Mouse (Mus musculus) embryo, embryonic 11 days (tissue): ENCODE data around the gene Olfr469.
"Not testable (repeated sequence)": the region's sequence is repeated elsewhere in the genome, so short reads cannot be mapped to it uniquely, and the experiment has no call there.

Experiments
- DNase-seq: peaks from one replicate; pipeline ENCODE4 v3.0.0-alpha.2; 2015

Olfr469 gene

GRCm38 (mm10) chr7:107825441-107825840 is at the start of gene Olfr469:
TSS of gene Olfr469 (minus strand) at chr7:107825541.
- DNase-seq = not testable (repeated sequence)

DNA sequence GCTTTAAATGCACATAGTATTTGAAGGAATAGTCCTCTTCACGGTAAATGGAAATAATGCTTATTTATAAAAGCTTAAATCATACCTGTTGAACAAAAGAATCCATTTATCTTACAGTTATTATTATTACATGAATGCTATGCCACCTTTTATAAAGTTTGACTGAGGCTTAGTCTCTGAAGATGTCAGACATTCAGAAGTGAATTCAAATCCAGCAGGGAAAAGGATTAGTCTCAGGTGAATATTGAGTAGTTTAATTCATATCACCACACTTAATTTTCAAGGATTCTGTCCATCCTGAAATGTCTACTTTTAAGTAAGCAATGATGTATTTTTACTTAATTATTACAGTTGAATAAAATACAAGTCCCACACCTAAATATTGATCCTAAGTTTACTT is 22.0 kb upstream of the Olfr469 start, which contains the start of gene Olfr470:
Olfr470 (minus strand) TSS at position 101 of the 400 bp plus-strand sequence.
- not testable (repeated sequence) for DNase-seq

- DNase-seq = peak; percentile 54
Measured at GRCm38 (mm10) chr7:107841719-107842118, 16.4 kb upstream of the Olfr469 start.

DNA sequence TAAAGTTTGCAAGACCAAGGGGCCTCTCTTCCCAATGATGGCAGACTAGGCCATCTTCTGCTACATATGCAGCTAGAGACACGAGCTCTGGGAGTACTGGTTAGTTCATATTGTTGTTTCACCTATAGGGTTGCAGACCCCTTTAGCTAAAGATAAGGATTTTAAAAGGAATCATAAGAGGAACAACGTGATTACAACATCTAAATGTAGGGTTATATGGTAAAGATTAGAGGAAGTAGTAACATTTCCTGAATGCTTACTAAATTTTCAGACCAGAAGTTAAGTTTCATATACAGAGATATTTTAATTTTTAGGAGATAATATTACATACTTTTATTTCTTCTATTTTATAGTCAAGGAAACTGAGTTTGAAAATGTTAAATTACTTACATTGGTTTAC is 1.5 kb downstream of the Olfr469 start:
- not testable (repeated sequence) for DNase-seq

- peak; percentile 44 for DNase-seq
Measured at GRCm38 (mm10) chr7:107819442-107819841, 5.9 kb downstream of the Olfr469 start.

GRCm38 (mm10) chr7:107811963-107812362 is 13.4 kb downstream of the Olfr469 start, which contains the start of gene Olfr467:
TSS of gene Olfr467 (plus strand) at chr7:107812263.
- no peak for DNase-seq

DNA sequence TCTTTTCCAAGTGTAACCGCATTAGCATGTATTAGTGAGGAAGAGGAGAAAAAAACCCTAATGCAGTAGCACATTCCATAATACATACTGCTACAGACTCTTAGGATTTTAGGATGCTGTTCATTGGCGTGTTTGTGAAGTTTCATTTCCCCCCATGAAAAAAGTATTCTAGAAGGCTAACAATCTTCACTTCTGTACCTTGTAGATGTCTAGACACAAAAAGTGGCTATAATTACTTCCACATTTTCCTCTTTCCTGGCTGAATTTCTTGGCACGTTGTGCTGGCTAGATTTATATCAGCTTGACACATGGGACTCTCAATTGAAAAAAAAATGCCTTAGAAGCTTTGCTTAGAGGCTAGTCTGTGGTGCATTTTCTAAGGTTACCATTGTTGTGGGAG is 23.2 kb downstream of the Olfr469 start:
- peak; percentile 43 for DNase-seq

- no peak for DNase-seq
Measured at GRCm38 (mm10) chr7:107801108-107801507, 24.2 kb downstream of the Olfr469 start, which contains the start of gene Ovch2. TSS of gene Ovch2 (minus strand) at chr7:107801208.

DNA sequence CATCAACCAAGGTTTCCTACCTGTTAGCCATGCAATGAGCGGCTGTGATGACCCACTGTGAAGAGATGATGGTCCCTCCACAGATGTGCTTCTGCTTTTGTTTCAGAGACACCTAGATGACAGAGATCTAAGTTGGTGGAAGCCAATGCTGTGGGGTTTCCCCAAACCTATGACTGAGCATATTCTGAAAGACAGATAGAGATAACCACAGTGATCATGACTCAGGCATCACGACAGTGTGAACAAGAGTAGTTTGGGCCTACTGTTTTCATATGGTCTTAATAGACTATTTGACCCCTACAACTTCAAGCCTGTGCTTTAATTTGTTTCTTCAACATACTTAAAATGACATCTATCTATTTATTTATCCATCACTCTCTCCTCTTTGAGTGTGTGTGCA is 28.8 kb downstream of the Olfr469 start:
- DNase-seq = no peak

DNA sequence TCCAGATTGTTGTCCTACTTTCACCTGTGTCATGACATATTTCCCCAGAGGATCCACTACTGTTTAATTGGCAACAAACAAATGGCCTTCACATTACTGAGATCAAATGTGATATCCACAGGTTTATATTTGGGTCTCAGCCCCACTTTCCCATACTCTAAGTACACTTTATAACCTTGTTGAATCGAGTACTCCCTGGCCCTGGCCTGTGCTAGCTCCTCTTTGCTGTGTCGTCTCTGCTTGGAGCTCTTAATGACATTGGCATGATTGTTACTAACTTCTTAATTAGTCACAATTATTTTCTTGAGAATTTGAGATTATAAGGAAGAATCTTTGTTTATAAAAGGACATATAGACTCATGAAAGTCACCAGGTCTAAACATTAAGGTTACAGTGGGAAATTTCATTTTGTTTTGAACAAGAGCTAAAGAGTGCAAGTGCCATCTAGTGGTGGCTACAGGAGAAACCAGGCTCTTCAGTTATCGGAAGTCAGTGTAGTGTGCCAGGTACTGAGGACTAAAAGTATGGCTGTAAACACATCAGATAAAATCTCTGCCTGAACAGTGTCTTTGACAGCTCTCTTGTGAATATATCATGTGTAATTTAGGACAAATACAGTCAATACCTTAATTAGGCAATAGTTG is 37.2 kb downstream of the Olfr469 start:
- peak; percentile 50 for DNase-seq

DNA sequence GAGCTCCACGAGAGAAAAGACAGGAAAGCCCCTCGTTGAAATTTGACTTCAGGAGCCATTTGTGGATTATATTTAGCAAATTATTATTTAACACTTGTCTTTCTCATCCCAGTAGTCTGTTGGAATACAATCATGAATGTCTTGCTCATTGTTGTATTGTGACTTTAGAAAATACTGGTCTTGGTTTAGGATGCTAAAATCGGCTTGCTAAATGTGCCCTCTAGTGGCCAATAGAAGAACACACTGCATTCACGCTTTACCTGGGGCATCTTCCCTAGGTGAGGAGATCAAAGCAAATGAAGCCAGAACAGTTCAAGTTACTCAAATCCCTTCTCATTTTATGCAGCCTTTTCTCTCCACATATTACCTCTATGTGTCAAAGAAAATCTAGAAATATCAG is 45.7 kb downstream of the Olfr469 start:
- DNase-seq = peak; percentile 31

GRCm38 (mm10) chr7:107778216-107778615 is 47.1 kb downstream of the Olfr469 start:
- no peak for DNase-seq

- no peak for DNase-seq
Measured at GRCm38 (mm10) chr7:107770812-107771211, 54.5 kb downstream of the Olfr469 start.
